Mouse (Mus musculus): ENCODE results near the gene Krtap10-10.

The Krtap10-10 gene

GRCm38 (mm10) chr10:77869651-77870050 is 33.9 kb downstream of the Krtap10-10 start:
- peak; percentile 30 for DNase-seq

DNA sequence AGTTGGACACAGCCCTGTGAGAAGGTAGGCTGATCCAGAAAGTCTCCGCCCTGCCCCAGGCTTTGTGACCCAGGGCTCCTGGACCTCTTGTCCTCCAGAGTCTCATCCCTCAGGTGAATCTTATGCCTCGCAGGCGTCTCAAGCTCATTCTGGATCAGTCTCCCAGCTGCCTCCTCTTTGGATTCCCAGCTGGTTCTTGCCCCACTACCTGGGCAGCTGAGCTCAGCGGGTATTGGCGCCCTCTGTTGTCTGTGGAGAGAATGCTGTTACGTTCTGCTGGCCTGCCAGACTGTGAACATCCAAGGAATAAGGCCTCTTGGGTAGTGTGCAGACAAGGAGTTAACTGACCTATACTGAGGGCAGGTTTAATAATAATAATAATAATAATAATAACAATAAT is 43.2 kb downstream of the Krtap10-10 start:
- DNase-seq: peak; percentile 42

GRCm38 (mm10) chr10:77880305-77880704 is 44.6 kb downstream of the Krtap10-10 start:
- DNase-seq: no peak

GRCm38 (mm10) chr10:77882553-77882952 is 46.8 kb downstream of the Krtap10-10 start:
- DNase-seq: no peak

GRCm38 (mm10) chr10:77886007-77886747 is 50.4 kb downstream of the Krtap10-10 start:
- DNase-seq: no peak
